Mouse (Mus musculus) G1E (cell line): Measurements from ENCODE around the gene Lmf2.

Source experiments
- CTCF ChIP-seq: IDR thresholded peaks from 2 replicates; pipeline ENCODE4 v1.5.1; 2012; ENCODE audit warnings: low read depth, low read length, inconsistent platforms, mixed read lengths
- TAL1 ChIP-seq: conservative IDR thresholded peaks from 2 replicates; pipeline ENCODE4 v1.6.1; 2012; ENCODE audit warnings: low read depth, low read length, inconsistent platforms, mixed read lengths

DNA sequence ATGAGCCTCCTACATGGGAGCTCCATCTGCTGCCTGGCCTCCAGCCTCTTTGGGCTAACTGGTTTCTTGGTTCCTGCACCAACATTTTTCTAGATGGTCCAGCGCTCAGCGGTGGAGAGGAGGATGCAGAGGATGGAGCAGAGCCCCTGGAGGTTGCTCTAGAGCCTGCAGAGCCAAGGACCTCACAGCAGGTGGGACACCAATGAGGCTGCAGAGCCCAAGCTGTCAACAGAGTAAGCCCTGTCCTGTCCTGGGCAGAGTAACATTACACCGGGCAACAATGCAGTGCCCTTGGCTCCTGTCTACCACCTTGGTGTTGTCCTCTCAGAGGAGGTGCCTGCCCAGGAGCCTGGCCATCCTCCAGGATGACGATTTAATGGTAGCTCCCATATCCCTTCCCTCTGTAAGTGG, 9.7 kb upstream of the Lmf2 start:
- no peak for TF ChIP-seq CTCF
- no peak for TF ChIP-seq TAL1
